Mouse (Mus musculus): Measurements from ENCODE around the gene Glp1r. TPM values are rescaled to one million over a fixed set of nuclear protein-coding genes. Genes with fewer than 3 reads are reported as not detected.

Gene Glp1r
- polyA plus RNA-seq, 1 experiment from 2014 or later, result 0.96 TPM

DNA sequence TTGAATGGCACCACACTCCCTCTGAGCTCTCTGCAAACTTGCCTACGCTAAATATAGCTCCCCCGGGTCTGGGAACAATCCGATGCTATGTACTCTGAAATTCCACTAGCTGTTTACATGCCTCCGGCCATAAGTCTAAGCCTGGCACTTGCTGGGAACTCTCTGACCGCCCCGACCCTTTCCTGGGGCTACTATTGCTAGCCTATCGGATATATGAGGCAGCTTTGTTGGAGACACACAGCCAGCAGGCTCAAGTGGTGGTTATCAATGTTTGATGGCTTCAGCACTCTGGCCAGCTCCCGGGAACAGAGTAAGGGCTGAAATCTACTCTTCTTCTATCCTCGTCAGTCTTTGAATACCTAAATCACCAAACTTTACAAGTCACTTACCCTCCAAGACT is 36.9 kb downstream of the Glp1r start:
- H3K4me2 ChIP-seq (replicated peaks), result no peak overlapping the region
- 59% methylated on average over 9 of the region's 9 CpGs for WGBS
- no peak for ATAC-seq (ENCODE audit: low FRiP score)
- no peak for DNase-seq (ENCODE audit: low spot score)
- no peaks in the 10 kb centered on the region for H3K9me3 ChIP-seq (ENCODE audit: control insufficient read depth, low read length)
- H3K9ac ChIP-seq, result no peak overlapping the region
- H3K27me3 ChIP-seq (ENCODE audit: control insufficient read depth, insufficient read depth, low read length), result no peaks in the 10 kb centered on the region
- H3K4me1 ChIP-seq (replicated peaks; ENCODE audit: control insufficient read depth, insufficient read depth, low read length), result no peaks in the 10 kb centered on the region
- no peaks in the 10 kb centered on the region for H3K36me3 ChIP-seq (replicated peaks; ENCODE audit: control insufficient read depth, insufficient read depth)
- H3K27ac ChIP-seq, result no peak overlapping the region
- H3K4me3 ChIP-seq (replicated peaks; ENCODE audit: low read length), result no peak overlapping the region

- Histone ChIP-seq H3K4me3 (replicated peaks; ENCODE audit: low read length) (no peak overlapping the region), H3K27ac (no peak overlapping the region), H3K27me3 (ENCODE audit: control insufficient read depth, insufficient read depth, low read length) (no peaks in the 10 kb centered on the region), H3K4me1 (replicated peaks; ENCODE audit: control insufficient read depth, insufficient read depth, low read length) (0 out of 2 replicates have a peak, but pooled peaks cover 5% of the 10 kb centered on the region), H3K9ac (no peak overlapping the region), H3K36me3 (replicated peaks; ENCODE audit: control insufficient read depth, insufficient read depth) (no peaks in the 10 kb centered on the region), H3K4me2 (replicated peaks) (no peak overlapping the region), H3K9me3 (ENCODE audit: control insufficient read depth, low read length) (no peaks in the 10 kb centered on the region)
- no peak for ATAC-seq (ENCODE audit: low FRiP score)
- DNase-seq (ENCODE audit: low spot score), result no peak
- whole genome bisulfite sequencing, result 50% methylated on average over 1 of the region's 1 CpGs
Observed at GRCm38 (mm10) chr17:30948382-30948781, 46.8 kb downstream of the Glp1r start.

DNA sequence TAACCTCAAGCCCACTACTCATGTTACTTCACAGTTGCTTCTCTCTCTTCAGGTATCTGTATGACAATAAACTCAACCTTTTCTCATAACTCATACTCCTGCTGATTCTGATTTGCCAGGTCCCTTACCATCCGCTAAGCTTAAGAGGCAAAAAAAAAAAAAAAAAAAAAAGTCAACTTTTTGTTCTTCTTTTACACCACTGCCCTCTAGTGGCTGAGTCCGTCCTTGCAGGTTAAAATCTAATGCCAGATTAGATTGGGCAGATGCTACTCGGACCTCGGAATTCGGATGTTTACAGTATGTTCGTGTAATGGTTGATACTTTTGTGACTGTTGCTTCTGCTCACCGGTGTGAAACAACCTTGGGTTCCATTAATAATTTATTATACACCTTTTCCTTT is 49.2 kb downstream of the Glp1r start:
- no peaks in the 10 kb centered on the region for H3K9me3 ChIP-seq (ENCODE audit: control insufficient read depth, low read length)
- no peak overlapping the region for H3K4me3 ChIP-seq (replicated peaks; ENCODE audit: low read length)
- H3K4me1 ChIP-seq (replicated peaks; ENCODE audit: control insufficient read depth, insufficient read depth, low read length), result 0 out of 2 replicates have a peak, but pooled peaks cover under 1% of the 10 kb centered on the region
- peak; percentile 92 for DNase-seq (ENCODE audit: low spot score)
- no peak for ATAC-seq (ENCODE audit: low FRiP score)
- no peaks in the 10 kb centered on the region for H3K27me3 ChIP-seq (ENCODE audit: control insufficient read depth, insufficient read depth, low read length)
- H3K36me3 ChIP-seq (replicated peaks; ENCODE audit: control insufficient read depth, insufficient read depth), result no peaks in the 10 kb centered on the region
- no peak overlapping the region for H3K27ac ChIP-seq
- no peak overlapping the region for H3K4me2 ChIP-seq (replicated peaks)
- whole genome bisulfite sequencing, result 4% methylated on average over 7 of the region's 7 CpGs
- no peak overlapping the region; the same call in 1 of the 2 replicates for H3K9ac ChIP-seq

DNA sequence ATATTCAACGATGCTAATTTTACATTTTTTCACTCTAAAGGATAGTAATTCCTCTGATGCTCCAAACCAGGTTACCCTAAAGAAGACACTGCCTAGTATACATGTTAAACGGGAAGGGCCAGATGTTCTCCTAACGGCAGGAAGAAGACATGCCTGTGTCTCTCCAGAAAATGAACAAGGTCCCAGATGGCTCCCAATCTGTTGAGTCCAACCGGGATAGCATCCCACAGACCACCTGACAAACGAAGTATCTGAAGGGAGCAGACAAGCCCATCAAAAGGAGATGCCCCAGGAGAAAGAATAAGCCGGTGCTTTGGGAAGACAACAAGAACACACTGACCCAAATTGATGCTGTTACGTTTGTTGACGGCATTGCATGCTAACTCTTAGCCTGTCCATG is 50.0 kb downstream of the Glp1r start:
- Histone ChIP-seq H3K36me3 (replicated peaks; ENCODE audit: control insufficient read depth, insufficient read depth) (no peaks in the 10 kb centered on the region), H3K27ac (no peak overlapping the region), H3K4me2 (replicated peaks) (no peak overlapping the region), H3K9ac (no peak overlapping the region), H3K9me3 (ENCODE audit: control insufficient read depth, low read length) (no peaks in the 10 kb centered on the region), H3K27me3 (ENCODE audit: control insufficient read depth, insufficient read depth, low read length) (no peaks in the 10 kb centered on the region), H3K4me1 (replicated peaks; ENCODE audit: control insufficient read depth, insufficient read depth, low read length) (no peaks in the 10 kb centered on the region), H3K4me3 (replicated peaks; ENCODE audit: low read length) (no peak overlapping the region)
- DNase-seq (ENCODE audit: low spot score) (no peak), ATAC-seq (ENCODE audit: low FRiP score) (no peak)
- 56% methylated on average over 8 of the region's 8 CpGs for WGBS

GRCm38 (mm10) chr17:30954340-30954739 is 52.7 kb downstream of the Glp1r start, which contains the start of gene Umodl1:
Gene Umodl1 (plus strand): TSS chr17:30954640.
- Histone ChIP-seq H3K9me3 (ENCODE audit: control insufficient read depth, low read length) (no peaks in the 10 kb centered on the region; the same call in 1 of the 2 replicates), H3K4me3 (replicated peaks; ENCODE audit: low read length) (no peak within 1 kb of the TSS), H3K4me2 (replicated peaks) (no peak within 1 kb of the TSS), H3K36me3 (replicated peaks; ENCODE audit: control insufficient read depth, insufficient read depth) (no peaks in the 10 kb centered on the region), H3K4me1 (replicated peaks; ENCODE audit: control insufficient read depth, insufficient read depth, low read length) (no peaks in the 10 kb centered on the region), H3K27me3 (ENCODE audit: control insufficient read depth, insufficient read depth, low read length) (no peaks in the 10 kb centered on the region), H3K9ac (no peak within 1 kb of the TSS), H3K27ac (no peak within 1 kb of the TSS)
- 40% methylated on average over 10 of the region's 10 CpGs for WGBS
- no peak for ATAC-seq (ENCODE audit: low FRiP score)
- DNase-seq (ENCODE audit: low spot score), result no peak

DNA sequence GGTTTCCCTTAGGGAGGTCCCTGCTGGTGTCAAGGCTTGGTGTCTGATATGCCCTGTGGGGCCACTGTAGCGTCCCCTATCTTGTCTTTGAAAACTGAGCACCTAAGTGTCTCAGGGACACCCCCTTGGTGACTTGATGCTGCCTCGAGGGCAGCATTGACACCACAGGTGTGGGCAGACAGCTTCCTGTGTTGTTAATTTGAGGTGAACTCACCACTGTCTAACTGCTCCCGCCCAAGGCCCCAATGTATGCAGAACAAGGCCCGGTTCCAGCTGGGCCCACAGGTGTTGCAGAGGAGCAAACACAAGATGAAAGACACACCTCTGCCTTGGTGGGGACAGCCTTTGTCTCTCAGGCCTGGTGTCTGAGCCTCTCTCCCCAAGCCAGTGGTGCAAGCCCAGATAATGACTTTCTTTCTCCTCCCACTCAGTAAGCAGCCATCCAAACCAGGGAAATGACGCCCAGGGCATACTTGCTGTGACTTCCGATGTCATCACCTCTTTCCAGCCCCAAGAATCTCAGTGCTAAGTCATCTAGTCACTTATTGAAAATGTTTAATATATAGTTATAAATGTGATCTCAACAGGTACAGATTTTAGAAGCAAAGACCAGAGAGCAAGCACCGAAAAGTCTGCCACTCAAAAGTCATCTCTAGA is 60.4 kb downstream of the Glp1r start:
- WGBS, result 79% methylated on average over 7 of the region's 7 CpGs

DNA sequence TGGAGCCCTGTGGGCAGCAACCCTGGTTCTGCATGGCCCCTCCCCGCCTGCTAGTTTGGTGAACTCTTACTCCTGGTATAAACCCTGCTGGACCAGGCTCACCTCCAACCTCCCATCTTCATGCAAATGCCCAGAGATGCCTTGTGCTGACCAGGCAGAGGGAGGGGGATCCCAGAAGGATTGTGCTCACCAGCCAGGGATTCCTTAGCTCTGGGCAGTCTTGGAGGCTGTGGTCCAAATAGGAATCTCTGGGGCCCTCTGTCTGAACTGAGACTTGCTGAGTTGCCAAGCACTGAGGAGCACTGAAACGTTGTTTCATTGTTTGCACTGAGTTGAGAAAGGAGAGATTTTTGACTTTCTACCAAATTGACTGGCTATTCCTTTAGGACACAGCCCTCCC is 61.3 kb downstream of the Glp1r start:
- Histone ChIP-seq H3K27me3 (ENCODE audit: control insufficient read depth, insufficient read depth, low read length) (no peaks in the 10 kb centered on the region), H3K4me1 (replicated peaks; ENCODE audit: control insufficient read depth, insufficient read depth, low read length) (no peaks in the 10 kb centered on the region), H3K4me3 (replicated peaks; ENCODE audit: low read length) (no peak overlapping the region), H3K36me3 (replicated peaks; ENCODE audit: control insufficient read depth, insufficient read depth) (no peaks in the 10 kb centered on the region), H3K9me3 (ENCODE audit: control insufficient read depth, low read length) (no peaks in the 10 kb centered on the region; the same call in 1 of the 2 replicates), H3K4me2 (replicated peaks) (no peak overlapping the region), H3K27ac (no peak overlapping the region), H3K9ac (no peak overlapping the region)
- DNase-seq (ENCODE audit: low spot score) (no peak), ATAC-seq (ENCODE audit: low FRiP score) (no peak)
- 42% methylated on average over 2 of the region's 2 CpGs for WGBS

More for the DNA sequence above, 60.4 kb downstream of the Glp1r start:
- DNase-seq (ENCODE audit: low spot score) (no peak), ATAC-seq (ENCODE audit: low FRiP score) (no peak)
- no peaks in the 10 kb centered on the region; the same call in 1 of the 2 replicates for H3K9me3 ChIP-seq (ENCODE audit: control insufficient read depth, low read length)
- H3K27ac ChIP-seq, result no peak overlapping the region
- H3K4me2 ChIP-seq (replicated peaks), result no peak overlapping the region
- H3K4me1 ChIP-seq (replicated peaks; ENCODE audit: control insufficient read depth, insufficient read depth, low read length), result no peaks in the 10 kb centered on the region
- H3K9ac ChIP-seq, result no peak overlapping the region
- no peaks in the 10 kb centered on the region for H3K27me3 ChIP-seq (ENCODE audit: control insufficient read depth, insufficient read depth, low read length)
- no peaks in the 10 kb centered on the region for H3K36me3 ChIP-seq (replicated peaks; ENCODE audit: control insufficient read depth, insufficient read depth)
- H3K4me3 ChIP-seq (replicated peaks; ENCODE audit: low read length), result no peak overlapping the region

DNA sequence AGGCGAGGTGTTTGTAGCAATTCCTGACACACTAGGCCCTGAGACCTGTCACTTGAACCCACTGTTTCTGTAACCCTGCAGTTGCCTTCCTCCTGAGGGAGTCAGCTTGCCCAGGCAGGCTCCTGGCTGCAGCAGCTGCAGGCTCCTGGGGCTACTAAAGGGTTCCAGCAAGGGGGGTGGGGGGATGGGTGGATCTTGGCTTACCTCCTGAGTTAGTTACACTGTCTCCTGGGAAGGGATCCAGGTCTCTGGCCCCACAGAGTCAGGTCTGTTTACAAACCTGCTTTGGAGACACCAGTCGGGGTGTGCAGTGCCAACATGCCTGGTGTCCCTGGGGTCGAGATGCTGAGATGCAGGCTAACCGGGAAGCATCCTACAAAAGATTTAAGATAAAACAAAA is 68.4 kb downstream of the Glp1r start:
- no peaks in the 10 kb centered on the region for H3K27me3 ChIP-seq (ENCODE audit: control insufficient read depth, insufficient read depth, low read length)
- H3K9ac ChIP-seq, result no peak overlapping the region
- DNase-seq (ENCODE audit: low spot score) (no peak), ATAC-seq (ENCODE audit: low FRiP score) (no peak)
- 63% methylated on average over 4 of the region's 4 CpGs for WGBS
- no peak overlapping the region for H3K4me3 ChIP-seq (replicated peaks; ENCODE audit: low read length)
- H3K9me3 ChIP-seq (ENCODE audit: control insufficient read depth, low read length), result no peaks in the 10 kb centered on the region
- no peaks in the 10 kb centered on the region for H3K4me1 ChIP-seq (replicated peaks; ENCODE audit: control insufficient read depth, insufficient read depth, low read length)
- no peak overlapping the region for H3K27ac ChIP-seq
- H3K36me3 ChIP-seq (replicated peaks; ENCODE audit: control insufficient read depth, insufficient read depth), result no peaks in the 10 kb centered on the region
- no peak overlapping the region for H3K4me2 ChIP-seq (replicated peaks)

- no peak for DNase-seq (ENCODE audit: low spot score)
- Histone ChIP-seq H3K27ac (no peak overlapping the region), H3K4me1 (replicated peaks; ENCODE audit: control insufficient read depth, insufficient read depth, low read length) (no peaks in the 10 kb centered on the region), H3K27me3 (ENCODE audit: control insufficient read depth, insufficient read depth, low read length) (no peaks in the 10 kb centered on the region), H3K9ac (no peak overlapping the region), H3K4me2 (replicated peaks) (no peak overlapping the region), H3K9me3 (ENCODE audit: control insufficient read depth, low read length) (no peaks in the 10 kb centered on the region), H3K4me3 (replicated peaks; ENCODE audit: low read length) (no peak overlapping the region), H3K36me3 (replicated peaks; ENCODE audit: control insufficient read depth, insufficient read depth) (no peaks in the 10 kb centered on the region)
- 90% methylated on average over 7 of the region's 7 CpGs for WGBS
- ATAC-seq (ENCODE audit: low FRiP score), result no peak
Observed at GRCm38 (mm10) chr17:30971877-30972276, 70.3 kb downstream of the Glp1r start.

DNA sequence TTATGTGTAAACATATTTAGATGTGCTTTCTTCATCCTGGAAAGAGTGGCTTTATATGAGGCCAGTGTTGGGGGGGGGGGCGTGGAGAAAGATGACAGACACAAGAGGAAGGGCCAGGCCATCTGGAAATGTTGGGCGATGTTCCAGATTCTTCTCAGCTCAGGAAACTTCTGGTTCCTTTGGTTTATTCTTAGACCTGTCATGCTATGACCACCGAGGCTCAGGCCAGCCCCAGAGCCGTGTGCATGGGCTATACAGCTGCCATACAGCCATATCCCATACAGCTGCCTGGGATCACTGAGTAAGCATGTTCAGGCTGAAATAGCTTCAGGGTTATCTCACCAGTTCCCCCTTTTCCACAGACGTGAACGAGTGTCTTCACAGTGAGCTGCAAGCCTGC is 71.7 kb downstream of the Glp1r start:
- Histone ChIP-seq H3K4me3 (replicated peaks; ENCODE audit: low read length) (no peak overlapping the region), H3K27ac (no peak overlapping the region), H3K9ac (no peak overlapping the region), H3K4me1 (replicated peaks; ENCODE audit: control insufficient read depth, insufficient read depth, low read length) (no peaks in the 10 kb centered on the region), H3K36me3 (replicated peaks; ENCODE audit: control insufficient read depth, insufficient read depth) (no peaks in the 10 kb centered on the region), H3K9me3 (ENCODE audit: control insufficient read depth, low read length) (no peaks in the 10 kb centered on the region), H3K27me3 (ENCODE audit: control insufficient read depth, insufficient read depth, low read length) (no peaks in the 10 kb centered on the region), H3K4me2 (replicated peaks) (no peak overlapping the region)
- DNase-seq (ENCODE audit: low spot score) (no peak), ATAC-seq (ENCODE audit: low FRiP score) (no peak)
- 86% methylated on average over 6 of the region's 6 CpGs for WGBS

All from hindbrain, embryonic 14.5 days (tissue).